Mouse (Mus musculus): ENCODE measurements around the gene Abhd14a. TPM values are rescaled to one million over a fixed set of nuclear protein-coding genes. Genes with fewer than 3 reads are reported as not detected.

Abhd14a gene
- total RNA-seq, 2 experiments from 2014 or later: 36.8 to 38.3 TPM

GRCm38 (mm10) chr9:106421033-106421864 lies 26.2 kb downstream of the Abhd14a start:
- intact Hi-C loops (cut with DNase I): loop anchor here (1.0 kb wide), 2 partner anchors 115 to 132 kb away; no protein-coding TSS in a partner anchor
- DNase-seq (ENCODE audit: low spot score in 2 of 2): no peak

- DNase-seq (ENCODE audit: low spot score in 2 of 2): no peak
- intact Hi-C loops (cut with DNase I): loop anchor here (1.0 kb wide), 2 partner anchors 114 to 131 kb away; no protein-coding TSS in a partner anchor
Observed at GRCm38 (mm10) chr9:106420608-106421007, 26.9 kb downstream of the Abhd14a start.

GRCm38 (mm10) chr9:106417841-106418625 lies 29.4 kb downstream of the Abhd14a start:
- intact Hi-C loops (cut with DNase I): loop anchor here (1.0 to 2.0 kb wide), 2 partner anchors 50 to 117 kb away; partner anchors contain the start of gene Dusp7
- DNase-seq (ENCODE audit: low spot score in 2 of 2): peak; percentile 94 to 96

- DNase-seq (ENCODE audit: low spot score in 2 of 2): no peak
- intact Hi-C loops (cut with DNase I): no loop called here
Observed at GRCm38 (mm10) chr9:106416826-106417225, 30.7 kb downstream of the Abhd14a start.

- no peak for DNase-seq (ENCODE audit: low spot score in 2 of 2)
- intact Hi-C loops (cut with DNase I): no loop called here
Observed at GRCm38 (mm10) chr9:106413606-106414005, 33.9 kb downstream of the Abhd14a start.

- intact Hi-C loops (cut with DNase I): no loop called here
- no peak for DNase-seq (ENCODE audit: low spot score in 2 of 2)
Observed at GRCm38 (mm10) chr9:106412210-106412609, 35.3 kb downstream of the Abhd14a start.

- no peak for DNase-seq (ENCODE audit: low spot score in 2 of 2)
- intact Hi-C loops (cut with DNase I): no loop called here
Observed at GRCm38 (mm10) chr9:106411729-106412128, 35.7 kb downstream of the Abhd14a start.

GRCm38 (mm10) chr9:106411091-106411594 lies 36.3 kb downstream of the Abhd14a start:
- intact Hi-C loops (cut with DNase I): no loop called here

GRCm38 (mm10) chr9:106410086-106410650 lies 37.3 kb downstream of the Abhd14a start:
- intact Hi-C loops (cut with DNase I): no loop called here
- DNase-seq (ENCODE audit: low spot score in 2 of 2): no peak

More at GRCm38 (mm10) chr9:106411091-106411594, 36.3 kb downstream of the Abhd14a start:
- peak; percentile 71 for DNase-seq (ENCODE audit: low spot score in 2 of 2)

GRCm38 (mm10) chr9:106409096-106409495 lies 38.4 kb downstream of the Abhd14a start:
- intact Hi-C loops (cut with DNase I): no loop called here
- no peak for DNase-seq (ENCODE audit: low spot score in 2 of 2)

- intact Hi-C loops (cut with DNase I): no loop called here
- peak; percentile 51 to 70 for DNase-seq (ENCODE audit: low spot score in 2 of 2)
Observed at GRCm38 (mm10) chr9:106406443-106407078, 40.9 kb downstream of the Abhd14a start.

GRCm38 (mm10) chr9:106405275-106405674 lies 42.2 kb downstream of the Abhd14a start:
- intact Hi-C loops (cut with DNase I): no loop called here
- DNase-seq (ENCODE audit: low spot score in 2 of 2): no peak

- intact Hi-C loops (cut with DNase I): loop anchor here (2.0 kb wide), 1 partner anchor 102 kb away; no protein-coding TSS in a partner anchor
Observed at GRCm38 (mm10) chr9:106402607-106403375, 44.7 kb downstream of the Abhd14a start.

GRCm38 (mm10) chr9:106402149-106402548 lies 45.3 kb downstream of the Abhd14a start:
- no peak for DNase-seq (ENCODE audit: low spot score in 2 of 2)
- intact Hi-C loops (cut with DNase I): loop anchor here (2.0 kb wide), 1 partner anchor 101 kb away; no protein-coding TSS in a partner anchor

More at GRCm38 (mm10) chr9:106402607-106403375, 44.7 kb downstream of the Abhd14a start:
- peak; percentile 55 to 58 for DNase-seq (ENCODE audit: low spot score in 2 of 2)

- intact Hi-C loops (cut with DNase I): no loop called here
Observed at GRCm38 (mm10) chr9:106399808-106400207, 47.7 kb downstream of the Abhd14a start.

GRCm38 (mm10) chr9:106398667-106399311 lies 48.7 kb downstream of the Abhd14a start:
- intact Hi-C loops (cut with DNase I): no loop called here
- no peak for DNase-seq (ENCODE audit: low spot score in 2 of 2)

More at GRCm38 (mm10) chr9:106399808-106400207, 47.7 kb downstream of the Abhd14a start:
- no peak for DNase-seq (ENCODE audit: low spot score in 2 of 2)

GRCm38 (mm10) chr9:106397733-106398132 lies 49.7 kb downstream of the Abhd14a start:
- no peak for DNase-seq (ENCODE audit: low spot score in 2 of 2)
- intact Hi-C loops (cut with DNase I): no loop called here

Data from left cerebral cortex, postnatal 36 days (tissue).